Mouse (Mus musculus) small intestine, adult 2 months (tissue): Measurements from ENCODE around the gene Sohlh1.

ENCODE experiments used
- CTCF ChIP-seq: fragments of 200-500 bp; IDR thresholded peaks from 2 replicates; pipeline ENCODE4 v1.5.1; 2012; ENCODE audit warnings: low read depth, mild to moderate bottlenecking, control low read depth, inconsistent platforms, low read length, moderate library complexity, mixed read lengths; ENCODE audit not compliant: insufficient replicate concordance, insufficient read length; ENCODE audit errors: extremely low read depth
- POLR2A ChIP-seq: fragments of 200-500 bp; IDR thresholded peaks from 2 replicates; pipeline ENCODE4 v1.6.1; 2012; ENCODE audit warnings: low read depth, mild to moderate bottlenecking, control low read depth, inconsistent platforms, low read length, moderate library complexity

DNA sequence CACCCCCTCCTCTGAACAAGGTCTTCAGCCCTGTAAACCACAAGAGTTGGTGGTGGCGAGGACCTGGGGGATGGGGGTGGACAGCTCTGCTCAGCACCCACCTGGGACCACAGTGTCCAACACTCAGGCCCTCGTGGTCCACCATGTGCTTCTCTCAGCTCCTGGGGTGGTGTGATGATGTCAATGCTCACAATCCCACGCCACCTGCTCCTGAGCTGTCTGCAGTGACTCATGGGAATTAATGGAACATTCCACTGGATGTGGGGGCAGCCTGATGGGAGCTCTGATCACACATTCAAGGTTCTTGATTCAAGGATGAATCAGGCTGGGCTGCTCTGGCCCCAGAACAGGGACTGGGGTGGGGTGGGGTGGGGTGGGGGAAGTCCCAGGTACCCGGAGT lies 4.9 kb downstream of the Sohlh1 start:
- TF ChIP-seq CTCF (no peak), POLR2A (no peak)
